Mouse (Mus musculus) lung, postnatal 0 days (tissue): Measurements from ENCODE around the gene Nelfb. TPM values are rescaled to one million over a fixed set of nuclear protein-coding genes. Genes with fewer than 3 reads are reported as not detected.

Source experiments
- ATAC-seq: fragments of 200-750 bp; cut with Nextera tagmentation; 2 replicates; pipeline ENCODE4 v1.8.0; 2017; ENCODE audit warnings: moderate library complexity
- DNase-seq: peaks from one replicate; pipeline ENCODE4 v3.0.0-alpha.2; 2016; ENCODE audit warnings: low spot score
- H3K27ac ChIP-seq: fragments of 300-500 bp; sonication (generic); 2 replicates; pipeline ENCODE4 v1.5.1; 2014; ENCODE audit warnings: antibody characterized with exemption, mild to moderate bottlenecking, low read length, mixed read lengths
- H3K27me3 ChIP-seq: fragments of 300-500 bp; sonication (generic); replicated peaks from 2 replicates; pipeline ENCODE4 v1.6.1; 2014; ENCODE audit warnings: low read length, mixed read lengths; ENCODE audit not compliant: insufficient read depth
- H3K36me3 ChIP-seq: fragments of 300-500 bp; sonication (generic); 2 replicates; pipeline ENCODE4 v1.6.1; 2014; ENCODE audit warnings: low read length, mixed read lengths; ENCODE audit not compliant: insufficient read depth
- H3K4me1 ChIP-seq: fragments of 300-500 bp; sonication (generic); 2 replicates; pipeline ENCODE4 v1.6.1; 2014; ENCODE audit warnings: antibody characterized with exemption, low read depth, low read length, mixed read lengths; ENCODE audit not compliant: insufficient read depth
- H3K4me2 ChIP-seq: fragments of 300-500 bp; sonication (generic); replicated peaks from 2 replicates; pipeline ENCODE4 v1.6.1; 2014; ENCODE audit warnings: low read depth, mild to moderate bottlenecking, low read length, moderate library complexity, mixed read lengths
- H3K4me3 ChIP-seq: fragments of 300-500 bp; sonication (generic); 2 replicates; pipeline ENCODE4 v1.5.1; 2014; ENCODE audit warnings: low read depth, low read length
- H3K9ac ChIP-seq: fragments of 300-500 bp; sonication (generic); replicated peaks from 2 replicates; pipeline ENCODE4 v1.6.1; 2014; ENCODE audit warnings: low read depth, mild to moderate bottlenecking
- H3K9me3 ChIP-seq: fragments of 300-500 bp; sonication (generic); 2 replicates; pipeline ENCODE4 v1.6.1; 2016; ENCODE audit warnings: low read length, mixed read lengths
- CTCF ChIP-seq: IDR thresholded peaks from 2 replicates; pipeline ENCODE4 v1.5.1; 2016; ENCODE audit warnings: antibody characterized with exemption, mild to moderate bottlenecking
- EP300 ChIP-seq: IDR thresholded peaks from 2 replicates; pipeline ENCODE4 v1.6.1; 2016; ENCODE audit warnings: antibody characterized with exemption, mild to moderate bottlenecking, control low read depth
- WGBS: fragments of 180-500 bp; shearing (Covaris S2); extraction: QIAGEN DNeasy Blood & Tissue Kit; methylation state at CpG from one replicate; pipeline ENCODE4 v1.1.7; 2014; 5-methylcytosine and 5-hydroxymethylcytosine counted together
- polyA plus RNA-seq: library from polyadenylated mRNA; unstranded; fragments of >200 nt; fragmentation: Nextera tagmentation; extraction: Ambion mirVana; gene quantifications from 2 replicates; pipeline ENCODE4 v1.2.1, GENCODE M21; 2015

The Nelfb gene
- polyA plus RNA-seq, 1 experiment from 2014 or later = 74.0 TPM

GRCm38 (mm10) chr2:25172629-25173028 is 38.7 kb downstream of the Nelfb start:
- 60% methylated on average over 8 of the region's 8 CpGs for WGBS
- Histone ChIP-seq H3K27ac (0 out of 2 replicates have a peak overlapping the region, but pooled peaks have one; percentile 32), H3K4me2 (no peak overlapping the region), H3K9ac (no peak overlapping the region), H3K36me3 (no peaks in the 10 kb centered on the region), H3K4me3 (no peak overlapping the region), H3K27me3 (no peaks in the 10 kb centered on the region), H3K9me3 (no peaks in the 10 kb centered on the region), H3K4me1 (peaks cover 27% of the 10 kb centered on the region; the same call in 1 of the 2 replicates)
- peak; percentile 68 for DNase-seq
- TF ChIP-seq CTCF (no peak), EP300 (no peak)
- ATAC-seq = peak; percentile 51

GRCm38 (mm10) chr2:25171769-25172153 is 39.5 kb downstream of the Nelfb start:
- DNase-seq (no peak), ATAC-seq (no peak)
- WGBS = 75% methylated on average over 1 of the region's 1 CpGs
- Histone ChIP-seq H3K4me2 (no peak overlapping the region), H3K36me3 (no peaks in the 10 kb centered on the region), H3K27ac (no peak overlapping the region), H3K9me3 (no peaks in the 10 kb centered on the region), H3K4me1 (peaks cover 20% of the 10 kb centered on the region; the same call in 1 of the 2 replicates), H3K4me3 (no peak overlapping the region), H3K9ac (no peak overlapping the region), H3K27me3 (no peaks in the 10 kb centered on the region)
- TF ChIP-seq EP300 (no peak), CTCF (no peak)

- no peak for DNase-seq
- H3K4me2 ChIP-seq = no peak overlapping the region
- H3K4me3 ChIP-seq = no peak overlapping the region
- TF ChIP-seq EP300 (no peak), CTCF (no peak)
- 80% methylated on average over 6 of the region's 6 CpGs for WGBS
- H3K27ac ChIP-seq = no peak overlapping the region
- H3K9me3 ChIP-seq = no peaks in the 10 kb centered on the region
- no peaks in the 10 kb centered on the region for H3K36me3 ChIP-seq
- H3K9ac ChIP-seq = no peak overlapping the region
- no peak for ATAC-seq
- H3K27me3 ChIP-seq = no peaks in the 10 kb centered on the region
- peaks cover 15% of the 10 kb centered on the region; the same call in 1 of the 2 replicates for H3K4me1 ChIP-seq
Observed at GRCm38 (mm10) chr2:25171101-25171768, 40.1 kb downstream of the Nelfb start.

- no peak overlapping the region for H3K9ac ChIP-seq
- ATAC-seq (no peak), DNase-seq (no peak)
- H3K9me3 ChIP-seq = no peaks in the 10 kb centered on the region
- 49% methylated on average over 10 of the region's 10 CpGs for WGBS
- H3K27me3 ChIP-seq = no peaks in the 10 kb centered on the region
- no peaks in the 10 kb centered on the region for H3K36me3 ChIP-seq
- peaks cover 10% of the 10 kb centered on the region; the same call in 1 of the 2 replicates for H3K4me1 ChIP-seq
- TF ChIP-seq CTCF (no peak), EP300 (no peak)
- no peak overlapping the region for H3K4me3 ChIP-seq
- H3K4me2 ChIP-seq = no peak overlapping the region
- H3K27ac ChIP-seq = no peak overlapping the region
Observed at GRCm38 (mm10) chr2:25170326-25171100, 40.8 kb downstream of the Nelfb start.

- Histone ChIP-seq H3K4me3 (no peak overlapping the region), H3K27me3 (no peaks in the 10 kb centered on the region), H3K4me2 (no peak overlapping the region), H3K36me3 (no peaks in the 10 kb centered on the region), H3K4me1 (peaks cover 10% of the 10 kb centered on the region; the same call in 1 of the 2 replicates), H3K9me3 (no peaks in the 10 kb centered on the region), H3K27ac (no peak overlapping the region), H3K9ac (no peak overlapping the region)
- WGBS = 37% methylated on average over 5 of the region's 5 CpGs
- TF ChIP-seq CTCF (no peak), EP300 (no peak)
- DNase-seq = no peak
- no peak for ATAC-seq
Observed at GRCm38 (mm10) chr2:25169778-25170177, 41.5 kb downstream of the Nelfb start.

GRCm38 (mm10) chr2:25168665-25168978 is 42.7 kb downstream of the Nelfb start:
- Histone ChIP-seq H3K4me2 (peak overlapping the region; percentile 89), H3K27me3 (no peaks in the 10 kb centered on the region), H3K27ac (peak overlapping the region; percentile 51), H3K9ac (no peak overlapping the region), H3K4me3 (peak overlapping the region; percentile 45; the same call in 1 of the 2 replicates), H3K9me3 (no peaks in the 10 kb centered on the region), H3K36me3 (no peaks in the 10 kb centered on the region), H3K4me1 (peaks cover 15% of the 10 kb centered on the region; the same call in 1 of the 2 replicates)
- DNase-seq (no peak), ATAC-seq (0 out of 2 replicates have a peak, but pooled peaks have one; percentile 1)
- 17% methylated on average over 2 of the region's 2 CpGs for WGBS
- no peak for TF ChIP-seq CTCF
